Mouse (Mus musculus) right cerebral cortex, adult 2 months (tissue): ENCODE measurements at regions not wholly inside any gene's neighbourhood (a gene's known extent, or its start where the extent isn't known, plus 50 kb on each side); places are given as distances from the start of the nearest gene placed in this dataset.
"Not testable (repeated sequence)": the region's sequence is repeated elsewhere in the genome, so short reads cannot be mapped to it uniquely, and the experiment has no call there.

Experiments
- DNase-seq, 2 experiments: peaks; one replicate each; pipeline ENCODE4 v3.0.0; 2021 to 2022; ENCODE audit warnings: low spot score in 2 of 2

- DNase-seq, result peak; percentile 57 to 71
Measured at GRCm38 (mm10) chr10:57000892-57001722, 485.1 kb upstream of the Hsf2 start.

GRCm38 (mm10) chr10:57001723-57002110, 484.5 kb upstream of the Hsf2 start:
- no peak for DNase-seq

- no peak for DNase-seq
Measured at GRCm38 (mm10) chr10:57037641-57038040, 448.5 kb upstream of the Hsf2 start.

GRCm38 (mm10) chr10:57040201-57040600, 446.0 kb upstream of the Hsf2 start:
- DNase-seq, result no peak

GRCm38 (mm10) chr10:57046021-57046420, 440.2 kb upstream of the Hsf2 start:
- no peak for DNase-seq

- DNase-seq, result no peak
Measured at GRCm38 (mm10) chr10:57046891-57047290, 439.3 kb upstream of the Hsf2 start.

- no peak for DNase-seq
Measured at GRCm38 (mm10) chr10:57047719-57048118, 438.5 kb upstream of the Hsf2 start.

GRCm38 (mm10) chr10:57053375-57053774, 432.8 kb upstream of the Hsf2 start:
- DNase-seq, result not testable (repeated sequence)

- DNase-seq, result no peak
Measured at GRCm38 (mm10) chr10:57090131-57090530, 396.1 kb upstream of the Hsf2 start.

GRCm38 (mm10) chr10:57095920-57096319, 390.3 kb upstream of the Hsf2 start:
- DNase-seq, result no peak

GRCm38 (mm10) chr10:57113359-57113758, 372.8 kb upstream of the Hsf2 start:
- DNase-seq, result no peak

- DNase-seq, result no peak
Measured at GRCm38 (mm10) chr10:57114696-57115271, 371.4 kb upstream of the Hsf2 start.

GRCm38 (mm10) chr10:57121514-57121913, 364.7 kb upstream of the Hsf2 start:
- no peak for DNase-seq

GRCm38 (mm10) chr10:57127185-57127584, 359.0 kb upstream of the Hsf2 start:
- DNase-seq, result no peak

- no peak for DNase-seq
Measured at GRCm38 (mm10) chr10:57156426-57156825, 329.8 kb upstream of the Hsf2 start.

- no peak for DNase-seq
Measured at GRCm38 (mm10) chr10:57156912-57157311, 329.3 kb upstream of the Hsf2 start.

- DNase-seq, result no peak
Measured at GRCm38 (mm10) chr10:57160546-57160945, 325.6 kb upstream of the Hsf2 start.

- DNase-seq, result no peak
Measured at GRCm38 (mm10) chr10:57163359-57163758, 322.8 kb upstream of the Hsf2 start.

- DNase-seq, result peak; percentile 35 to 59
Measured at GRCm38 (mm10) chr10:57183560-57183959, 302.6 kb upstream of the Hsf2 start.

GRCm38 (mm10) chr10:57210701-57211100, 275.5 kb upstream of the Hsf2 start:
- DNase-seq, result no peak

- DNase-seq, result peak in 1 of 2 experiments; percentile 1
Measured at GRCm38 (mm10) chr10:57231117-57231516, 255.1 kb upstream of the Hsf2 start.

GRCm38 (mm10) chr10:57281220-57281619, 205.0 kb upstream of the Hsf2 start:
- no peak for DNase-seq

- DNase-seq, result no peak
Measured at GRCm38 (mm10) chr10:57282896-57283295, 203.3 kb upstream of the Hsf2 start.
